Mouse (Mus musculus) monocyte, adult 5-6 weeks (primary cell): ENCODE measurements around the gene Scgb1b29. TPM values are rescaled to one million over a fixed set of nuclear protein-coding genes. Genes with fewer than 3 reads are reported as not detected.
"Not testable (repeated sequence)": the region's sequence is repeated elsewhere in the genome, so short reads cannot be mapped to it uniquely, and the experiment has no call there.

ENCODE experiments used
- ATAC-seq: fragments of 153-309, 156-312 bp; replicated peaks from 2 replicates; pipeline ENCODE4 v1.8.0; 2017; ENCODE audit warnings: mild to moderate bottlenecking; ENCODE audit not compliant: low TSS enrichment, insufficient number of reproducible peaks, severe bottlenecking, poor library complexity, low FRiP score
- total RNA-seq: library from RNA; stranded (forward); fragments of 200-1000, 200-491, 200-594 nt; gene quantifications from 3 replicates; pipeline ENCODE4 v1.2.3, GENCODE M21; 2017

Gene Scgb1b29
- not detected in 3 replicates for total RNA-seq

DNA sequence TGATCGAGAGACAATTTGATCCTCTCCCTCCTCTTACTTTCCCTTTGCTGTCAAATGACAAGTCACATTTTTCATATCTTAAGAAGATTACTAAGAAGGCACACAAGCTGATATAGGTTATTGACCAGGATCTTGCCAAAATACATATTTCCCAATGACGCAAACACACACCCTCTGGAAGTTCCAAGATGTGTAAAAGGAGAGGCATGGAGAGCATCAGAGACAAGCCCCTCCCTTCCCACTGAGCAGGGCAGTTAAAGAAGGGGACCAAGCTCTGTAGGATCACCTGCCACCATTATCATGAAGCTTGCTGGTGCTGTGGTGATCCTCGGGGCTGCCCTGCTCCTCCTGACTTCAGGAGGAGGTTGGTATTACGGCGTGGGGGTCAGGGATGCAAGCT lies at the start of gene Scgb1b29:
TSS of gene Scgb1b29 (plus strand) at position 301 of the 400 bp plus-strand sequence.
- ATAC-seq = not testable (repeated sequence)

DNA sequence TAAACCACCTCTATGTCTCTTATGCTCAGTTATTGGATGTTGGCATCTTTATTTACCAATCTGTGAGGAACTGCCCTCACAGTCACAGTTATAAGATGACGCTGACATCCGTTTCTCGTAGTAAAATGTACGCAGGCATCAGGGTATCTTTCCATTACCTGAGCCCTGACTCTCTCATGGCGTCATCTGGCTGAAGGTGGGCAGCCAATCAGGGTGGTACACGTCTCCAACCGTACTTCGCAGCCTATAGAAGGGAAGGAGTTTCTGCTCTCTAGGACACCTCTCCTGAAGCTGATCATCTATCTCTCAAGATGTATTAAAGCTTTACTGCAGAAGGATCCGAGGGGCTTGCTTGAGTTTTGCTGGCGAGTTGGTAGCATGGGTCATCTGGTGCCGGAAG lies 12.7 kb upstream of the Scgb1b29 start:
- ATAC-seq = not testable (repeated sequence)

Other genes with a start within 250 kb of the Scgb1b29 start
- gene Scgb2b11, start 230.4 kb upstream of the Scgb1b29 start, total RNA-seq = not detected in 3 replicates
- gene Scgb1b11, start 218.7 kb upstream of the Scgb1b29 start, total RNA-seq = not detected in 3 replicates
- not detected in 3 replicates for gene Scgb2b12, start 114.3 kb upstream of the Scgb1b29 start, total RNA-seq
- not detected in 3 replicates for gene Scgb1b12, start 107.4 kb upstream of the Scgb1b29 start, total RNA-seq